Mouse (Mus musculus): ENCODE results near the gene Lrrc4c. TPM values are rescaled to one million over a fixed set of nuclear protein-coding genes. Genes with fewer than 3 reads are reported as not detected.

Lrrc4c gene
- total and polyA plus RNA-seq, 3 experiments = not detected

DNA sequence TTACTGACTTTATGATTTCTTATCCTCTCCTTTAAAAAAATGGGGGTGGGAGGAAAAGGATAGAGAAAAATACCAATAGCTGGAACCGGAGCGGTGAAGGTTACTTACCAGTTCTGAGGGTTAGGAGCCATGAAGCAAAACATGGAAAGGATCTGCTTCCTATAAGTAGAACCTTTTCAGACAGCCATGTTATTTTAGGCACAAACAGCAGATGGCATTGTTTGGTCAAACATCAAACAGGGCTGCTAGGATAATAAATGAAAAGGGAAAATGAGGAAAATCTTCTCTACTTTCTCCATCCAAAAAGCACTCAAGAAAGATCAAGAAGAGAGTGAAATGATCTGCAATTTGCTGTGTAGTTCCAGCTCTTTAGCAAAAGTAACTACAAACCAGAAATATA lies 1296.8 kb downstream of the Lrrc4c start:
- H3K4me2 ChIP-seq (ENCODE audit: insufficient read depth, low read depth, poor library complexity, severe bottlenecking) = no peak overlapping the region
- H3K4me3 ChIP-seq (replicated peaks in 1 of 3; ENCODE audit: low read depth in 2 of 3, low read length in 2 of 3, poor library complexity in 1 of 3) = no peak overlapping the region
- no peaks in the 10 kb centered on the region for H3K27me3 ChIP-seq (replicated peaks)
- no peak for DNase-seq (ENCODE audit: extremely low read depth)
- H3K79me2 ChIP-seq (replicated peaks; ENCODE audit: control insufficient read depth, extremely low read depth, insufficient read depth, poor library complexity, severe bottlenecking) = no peaks in the 10 kb centered on the region
- H3K36me3 ChIP-seq (replicated peaks in 1 of 2; ENCODE audit: control insufficient read depth in 1 of 2, insufficient read depth in 1 of 2, low read length in 1 of 2) = no peaks in the 10 kb centered on the region
- H3K9me3 ChIP-seq (replicated peaks; ENCODE audit: low read length) = peaks cover 14% of the 10 kb centered on the region
- H3K9ac ChIP-seq (ENCODE audit: insufficient read depth, low read depth) = no peak overlapping the region
- H3K27ac ChIP-seq (ENCODE audit: insufficient read depth, low read depth) = no peak overlapping the region
- dilution Hi-C loops (cut with MboI; ENCODE audit: extremely low pct_ligation_motif_present, extremely low pct_unique_long_range_greater_than_20kb, low sequenced_read_pairs) = no loop called here
- H3K4me1 ChIP-seq (ENCODE audit: control insufficient read depth in 1 of 2, insufficient read depth in 2 of 2) = no peaks in the 10 kb centered on the region
- TF ChIP-seq MAZ (IDR thresholded peaks at IDR 0.05; ENCODE audit: low read depth, low read length) (no peak), KAT2A (IDR thresholded peaks at IDR 0.05; ENCODE audit: insufficient replicate concordance, low read length) (no peak), MYC (IDR thresholded peaks at IDR 0.05; ENCODE audit: low read depth, low read length) (no peak), BHLHE40 (IDR thresholded peaks at IDR 0.05; ENCODE audit: low read depth, low read length) (no peak), JUN (IDR thresholded peaks at IDR 0.05; ENCODE audit: insufficient read depth, low read depth, low read length) (no peak), SMC3 (IDR thresholded peaks at IDR 0.05; ENCODE audit: low read depth, low read length) (no peak)
- in situ Hi-C loops (cut with MboI; ENCODE audit: low pct_ligation_motif_present, low pct_unique_long_range_greater_than_20kb, low sequenced_read_pairs) = no loop called here

DNA sequence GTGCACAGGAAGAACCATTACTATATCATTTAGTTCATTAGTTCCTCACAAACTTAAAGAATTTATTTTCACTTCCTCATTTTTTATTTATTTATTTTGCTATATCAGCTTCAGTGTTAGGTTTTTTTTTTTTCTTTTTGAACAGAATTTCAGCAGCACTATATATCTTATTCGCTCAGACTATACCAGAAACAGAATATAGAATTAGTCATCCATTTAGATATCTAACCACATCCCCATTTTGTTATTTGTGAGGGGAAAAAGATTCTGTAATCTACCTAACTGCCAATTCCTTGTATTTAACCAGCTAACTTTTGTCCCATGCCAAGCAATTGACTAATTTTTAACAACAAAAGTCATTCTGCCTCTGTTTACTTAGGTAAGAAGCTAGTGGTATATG lies 1300.6 kb downstream of the Lrrc4c start:
- Histone ChIP-seq H3K4me1 (ENCODE audit: control insufficient read depth in 1 of 2, insufficient read depth in 2 of 2) (no peaks in the 10 kb centered on the region), H3K4me2 (ENCODE audit: insufficient read depth, low read depth, poor library complexity, severe bottlenecking) (no peak overlapping the region), H3K9me3 (replicated peaks; ENCODE audit: low read length) (peaks cover 13% of the 10 kb centered on the region), H3K79me2 (replicated peaks; ENCODE audit: control insufficient read depth, extremely low read depth, insufficient read depth, poor library complexity, severe bottlenecking) (no peaks in the 10 kb centered on the region), H3K27me3 (replicated peaks) (no peaks in the 10 kb centered on the region), H3K36me3 (replicated peaks in 1 of 2; ENCODE audit: control insufficient read depth in 1 of 2, insufficient read depth in 1 of 2, low read length in 1 of 2) (no peaks in the 10 kb centered on the region), H3K4me3 (replicated peaks in 1 of 3; ENCODE audit: low read depth in 2 of 3, low read length in 2 of 3, poor library complexity in 1 of 3) (no peak overlapping the region), H3K9ac (ENCODE audit: insufficient read depth, low read depth) (no peak overlapping the region), H3K27ac (ENCODE audit: insufficient read depth, low read depth) (no peak overlapping the region)
- DNase-seq (ENCODE audit: extremely low read depth) = no peak
- in situ Hi-C loops (cut with MboI; ENCODE audit: low pct_ligation_motif_present, low pct_unique_long_range_greater_than_20kb, low sequenced_read_pairs) = no loop called here
- TF ChIP-seq MEF2A (IDR thresholded peaks at IDR 0.05; ENCODE audit: borderline replicate concordance, low read depth, low read length) = no peak
- TF ChIP-seq EP300 (IDR thresholded peaks at IDR 0.05; ENCODE audit: low read length) = no peak
- TF ChIP-seq ETS1 (conservative IDR thresholded peaks at IDR 0.05; ENCODE audit: low read depth, low read length) = no peak
- TF ChIP-seq MAX (IDR thresholded peaks at IDR 0.05; ENCODE audit: low read length) = no peak
- no peak for TF ChIP-seq HCFC1 (IDR thresholded peaks at IDR 0.05; ENCODE audit: low read depth, low read length)
- TF ChIP-seq MAFK (IDR thresholded peaks at IDR 0.05; ENCODE audit: insufficient replicate concordance, low read length) = no peak
- dilution Hi-C loops (cut with MboI; ENCODE audit: extremely low pct_ligation_motif_present, extremely low pct_unique_long_range_greater_than_20kb, low sequenced_read_pairs) = no loop called here

DNA sequence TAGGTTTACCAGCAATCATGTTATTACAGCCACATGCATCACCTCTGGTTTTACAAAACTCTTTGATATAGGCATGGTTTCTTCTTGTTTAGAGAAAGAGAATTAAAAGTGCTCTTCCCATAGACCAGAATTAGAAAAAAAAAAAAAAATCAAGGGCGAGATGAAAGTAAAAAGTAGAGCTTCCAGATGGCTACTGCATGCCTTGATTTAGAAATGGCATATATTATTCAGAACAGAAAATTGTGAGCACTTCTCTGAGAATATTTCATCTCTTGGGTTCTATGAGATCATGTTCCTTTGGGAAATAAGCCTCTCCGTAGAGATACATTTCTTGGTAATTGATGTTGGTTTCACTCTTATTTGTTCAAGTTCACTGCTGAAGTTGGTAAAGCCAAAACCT lies 1322.0 kb downstream of the Lrrc4c start:
- in situ Hi-C loops (cut with MboI; ENCODE audit: low pct_ligation_motif_present, low pct_unique_long_range_greater_than_20kb, low sequenced_read_pairs) = no loop called here
- Histone ChIP-seq H3K36me3 (replicated peaks in 1 of 2; ENCODE audit: control insufficient read depth in 1 of 2, insufficient read depth in 1 of 2, low read length in 1 of 2) (no peaks in the 10 kb centered on the region), H3K4me1 (ENCODE audit: control insufficient read depth in 1 of 2, insufficient read depth in 2 of 2) (no peaks in the 10 kb centered on the region), H3K4me2 (ENCODE audit: insufficient read depth, low read depth, poor library complexity, severe bottlenecking) (no peak overlapping the region), H3K4me3 (replicated peaks in 1 of 3; ENCODE audit: low read depth in 2 of 3, low read length in 2 of 3, poor library complexity in 1 of 3) (no peak overlapping the region), H3K9ac (ENCODE audit: insufficient read depth, low read depth) (no peak overlapping the region), H3K79me2 (replicated peaks; ENCODE audit: control insufficient read depth, extremely low read depth, insufficient read depth, poor library complexity, severe bottlenecking) (no peaks in the 10 kb centered on the region), H3K27ac (ENCODE audit: insufficient read depth, low read depth) (no peak overlapping the region), H3K9me3 (replicated peaks; ENCODE audit: low read length) (peaks cover 8% of the 10 kb centered on the region), H3K27me3 (replicated peaks) (no peaks in the 10 kb centered on the region)
- dilution Hi-C loops (cut with MboI; ENCODE audit: extremely low pct_ligation_motif_present, extremely low pct_unique_long_range_greater_than_20kb, low sequenced_read_pairs) = no loop called here
- DNase-seq (ENCODE audit: extremely low read depth) = no peak
- TF ChIP-seq ZNF384 (IDR thresholded peaks at IDR 0.05; ENCODE audit: low read depth, low read length) (no peak), BHLHE40 (IDR thresholded peaks at IDR 0.05; ENCODE audit: low read depth, low read length) (no peak)

All from CH12.LX (cell line).